Mouse (Mus musculus) monocyte, adult 2 months (primary cell): ENCODE measurements around the gene Oat.
A peak's percentile ranks its signal among the peaks of the same experiment; 100 is the strongest.

Source experiments
- DNase-seq, 2 experiments: peaks; one replicate each; pipeline ENCODE4 v3.0.0; 2022; ENCODE audit warnings: low spot score in 2 of 2, low read depth in 1 of 2

The Oat gene

DNA sequence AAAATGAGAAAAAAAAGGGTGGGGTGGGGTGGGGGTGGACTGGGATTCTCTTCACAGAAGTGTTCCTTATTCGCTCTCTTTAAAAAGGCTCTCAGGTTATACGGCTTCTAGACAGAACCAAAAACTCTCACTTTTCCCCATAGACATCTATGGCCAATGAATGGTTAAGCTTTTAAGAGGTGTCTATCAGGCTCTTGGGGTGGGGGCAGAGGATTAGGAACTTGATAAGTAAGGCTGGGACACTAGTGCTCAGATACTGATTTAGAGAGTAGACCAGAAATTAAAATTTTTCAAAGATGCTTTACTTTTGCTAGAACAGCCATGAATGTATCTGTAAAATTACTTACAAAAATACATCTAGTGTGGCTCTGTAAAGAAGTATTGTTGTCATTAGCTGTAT lies 18.1 kb upstream of the Oat start:
- no peak for DNase-seq

DNA sequence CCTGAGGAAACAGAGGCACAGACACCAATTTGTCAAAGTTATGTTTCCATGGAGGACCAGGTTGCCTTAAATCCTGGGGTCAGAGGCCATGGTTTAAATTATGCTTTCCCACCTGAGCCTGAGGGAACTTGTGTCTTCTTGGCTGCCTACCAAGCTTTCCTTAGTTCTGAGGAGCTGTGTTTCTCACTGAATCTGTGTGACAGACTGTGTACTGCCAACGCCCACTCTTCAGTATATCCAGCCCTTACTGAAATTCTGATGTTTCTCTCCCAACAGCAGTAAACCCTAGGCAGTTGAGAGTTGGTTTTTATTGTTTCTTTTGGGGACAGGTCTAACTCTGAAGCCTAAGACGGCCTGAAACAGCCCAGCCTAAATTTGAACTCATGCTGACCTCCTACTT lies 17.6 kb upstream of the Oat start:
- DNase-seq: no peak

DNA sequence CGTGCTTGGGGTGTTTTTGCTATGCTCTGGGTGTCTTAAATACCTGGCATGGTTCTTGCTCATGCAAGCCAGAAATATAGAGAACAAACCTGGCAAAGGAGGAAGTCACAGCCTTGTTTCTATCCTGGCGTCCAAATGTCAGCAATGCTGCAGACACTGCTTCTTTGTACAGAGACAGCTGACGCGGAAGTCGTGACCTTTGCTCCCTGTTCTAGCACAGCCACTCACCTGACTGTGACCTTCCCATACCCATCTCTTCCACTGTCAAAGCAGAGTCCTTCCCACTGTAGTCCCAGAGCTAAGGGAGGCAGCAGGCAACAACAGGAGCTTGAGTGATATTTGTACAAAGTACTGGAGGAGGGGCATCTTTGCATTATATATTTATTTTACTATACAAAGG lies 13.4 kb upstream of the Oat start:
- DNase-seq: no peak

DNA sequence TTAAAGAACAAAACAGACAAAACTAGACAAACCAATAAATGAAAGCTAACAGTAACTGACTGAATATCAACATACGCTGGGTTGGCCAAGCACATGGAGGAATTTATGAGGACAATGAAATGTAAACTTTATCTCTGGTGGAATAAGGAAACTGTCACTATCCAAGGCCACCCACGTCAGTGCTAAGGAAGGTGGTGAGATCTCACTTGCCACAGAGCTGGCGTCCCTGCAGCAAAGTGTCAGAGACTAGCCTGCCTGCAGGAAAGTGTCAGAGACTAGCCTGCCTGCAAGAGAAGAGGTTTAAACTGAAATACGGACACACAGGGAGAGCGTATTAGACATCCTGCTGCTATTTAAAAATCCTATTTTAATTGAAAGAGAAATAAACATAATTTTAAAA lies 11.0 kb upstream of the Oat start:
- DNase-seq: no peak

DNA sequence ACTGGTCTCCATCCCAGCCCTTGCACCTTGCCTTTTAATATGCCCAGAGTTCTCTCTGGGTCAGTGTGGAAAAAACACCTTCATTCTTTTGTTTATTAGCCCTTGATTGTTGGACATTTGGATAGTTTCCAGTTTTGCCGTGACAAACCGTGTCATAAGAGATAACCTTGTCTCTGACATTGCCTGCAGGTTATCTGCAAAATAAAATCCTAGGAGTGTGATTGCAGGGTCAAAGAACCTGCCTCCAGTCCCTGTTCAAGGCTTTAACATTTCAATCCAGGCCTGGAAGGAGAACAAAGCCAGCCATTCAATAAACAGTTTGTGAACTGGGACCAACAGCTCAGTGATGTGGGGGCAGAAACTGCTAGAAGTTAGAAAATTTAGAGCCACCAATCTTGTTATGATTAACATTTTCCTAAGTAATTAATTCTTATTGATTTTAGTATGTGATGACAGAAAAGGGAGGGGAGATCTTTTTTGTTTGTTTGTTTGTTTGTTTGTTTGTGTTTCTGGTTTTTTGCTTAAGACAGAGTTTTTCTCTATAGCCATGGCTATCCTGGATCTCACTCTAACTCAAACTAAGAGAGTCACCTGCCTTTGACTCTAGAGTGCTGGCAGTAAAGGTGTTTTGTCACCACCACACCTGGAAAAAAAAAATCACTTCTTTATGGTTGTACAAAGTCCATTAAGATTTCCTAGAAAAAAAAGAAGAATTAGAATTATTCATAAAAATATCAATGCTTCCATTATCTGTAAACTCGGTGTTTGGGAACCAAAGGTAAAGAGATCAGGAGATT lies 9.7 kb upstream of the Oat start:
- DNase-seq: no peak

DNA sequence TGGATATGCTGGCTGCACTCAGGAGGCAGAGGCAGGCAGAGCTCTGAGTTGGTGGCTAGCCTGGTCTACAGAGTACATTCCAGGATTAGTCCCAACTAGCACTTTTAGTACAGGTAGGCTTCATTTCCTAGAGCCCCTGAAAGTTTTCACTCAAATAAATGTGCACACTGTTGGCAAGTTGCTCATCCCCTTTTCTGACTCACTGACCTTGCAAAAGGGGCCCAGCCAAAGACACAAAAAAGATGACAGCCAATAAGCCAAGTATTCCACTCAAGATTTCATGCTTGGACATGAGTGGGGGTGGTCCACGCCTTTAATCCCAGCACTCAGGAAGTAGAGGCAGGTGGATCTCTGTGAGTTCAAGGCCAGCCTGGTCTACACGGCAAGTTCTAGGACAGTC lies 5.2 kb upstream of the Oat start:
- DNase-seq: no peak

GRCm38 (mm10) chr7:132580511-132580910 lies 4.3 kb upstream of the Oat start:
- DNase-seq: no peak

GRCm38 (mm10) chr7:132576891-132577290 lies 693 bp upstream of the Oat start:
- DNase-seq: no peak

- peak; percentile 61 to 77 for DNase-seq
Observed at GRCm38 (mm10) chr7:132575623-132576022, 575 bp downstream of the Oat start.

GRCm38 (mm10) chr7:132574646-132575045 lies 1.6 kb downstream of the Oat start:
- DNase-seq: no peak

- DNase-seq: no peak
Observed at GRCm38 (mm10) chr7:132573205-132573604, 3.0 kb downstream of the Oat start.

GRCm38 (mm10) chr7:132572738-132573137 lies 3.5 kb downstream of the Oat start:
- DNase-seq: no peak

DNA sequence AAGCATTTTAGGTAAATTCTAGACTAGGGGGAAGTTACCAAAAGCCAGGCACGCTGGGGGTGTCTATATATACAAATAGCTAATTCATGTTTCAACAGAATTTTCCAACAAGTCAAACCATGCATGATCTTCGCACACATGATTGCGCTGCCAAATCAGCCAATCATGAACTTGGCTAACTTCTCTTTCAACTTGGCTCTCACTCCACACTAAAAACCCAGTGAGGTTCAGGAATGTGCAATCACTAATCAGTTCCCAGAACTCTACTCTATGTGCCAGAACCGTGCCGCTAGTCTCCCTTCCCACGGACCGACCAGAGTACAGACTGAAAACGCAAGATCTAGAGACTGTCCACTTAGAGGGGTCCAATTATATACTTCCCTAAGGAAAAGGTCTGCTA lies 4.7 kb downstream of the Oat start:
- no peak for DNase-seq

DNA sequence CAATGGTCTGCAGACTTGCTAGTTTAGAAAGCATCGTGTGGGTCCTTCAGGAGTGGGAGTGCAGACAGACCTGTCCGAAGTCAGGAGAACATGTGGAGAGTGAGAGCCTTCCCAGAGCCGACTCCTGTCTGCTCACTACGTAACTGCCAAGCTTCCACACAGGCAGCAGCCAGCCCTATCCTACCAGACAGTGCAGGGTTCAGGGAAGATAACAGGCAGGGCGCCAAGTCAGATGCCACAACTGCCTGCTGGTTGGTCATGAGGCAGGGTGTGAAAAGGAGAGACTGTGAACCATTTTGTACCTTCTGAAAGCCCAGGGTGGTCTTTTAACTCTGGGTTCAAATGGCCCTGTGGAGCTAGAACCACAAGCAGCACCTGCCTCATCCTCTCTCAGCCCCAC lies 6.1 kb downstream of the Oat start:
- no peak for DNase-seq

GRCm38 (mm10) chr7:132568817-132569216 lies 7.4 kb downstream of the Oat start:
- DNase-seq: peak; percentile 5 to 45

- no peak for DNase-seq
Observed at GRCm38 (mm10) chr7:132565831-132566230, 10.4 kb downstream of the Oat start.

DNA sequence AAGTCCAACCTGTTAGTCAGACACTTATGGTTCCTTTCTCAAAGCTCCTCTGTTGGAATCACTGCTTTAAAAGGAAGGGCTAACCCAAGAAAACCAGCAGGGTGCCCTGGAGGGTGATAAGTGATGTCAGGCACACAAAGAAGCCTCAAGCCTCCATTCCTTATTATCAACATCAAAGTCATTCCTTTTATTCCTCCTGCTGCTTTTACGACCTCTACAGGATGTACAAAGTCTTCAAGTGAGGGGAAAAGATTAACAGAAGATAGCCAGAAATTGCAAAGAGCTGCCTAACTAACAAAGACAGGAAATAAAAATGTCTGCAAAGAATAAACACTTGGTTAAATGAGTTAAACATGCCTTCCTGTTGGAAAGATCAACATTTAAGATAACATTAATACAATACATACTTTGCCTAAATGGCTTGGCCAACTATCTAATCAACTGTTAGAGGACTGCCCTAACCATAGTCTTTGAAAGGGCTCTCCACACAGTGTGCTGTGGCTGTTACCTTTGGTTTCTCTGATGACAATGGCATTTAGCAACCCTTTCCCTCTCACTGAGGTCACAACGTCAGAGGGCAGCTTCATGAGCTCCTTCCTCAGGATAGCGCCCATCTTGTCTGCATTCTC lies 16.9 kb downstream of the Oat start:
- DNase-seq: no peak

DNA sequence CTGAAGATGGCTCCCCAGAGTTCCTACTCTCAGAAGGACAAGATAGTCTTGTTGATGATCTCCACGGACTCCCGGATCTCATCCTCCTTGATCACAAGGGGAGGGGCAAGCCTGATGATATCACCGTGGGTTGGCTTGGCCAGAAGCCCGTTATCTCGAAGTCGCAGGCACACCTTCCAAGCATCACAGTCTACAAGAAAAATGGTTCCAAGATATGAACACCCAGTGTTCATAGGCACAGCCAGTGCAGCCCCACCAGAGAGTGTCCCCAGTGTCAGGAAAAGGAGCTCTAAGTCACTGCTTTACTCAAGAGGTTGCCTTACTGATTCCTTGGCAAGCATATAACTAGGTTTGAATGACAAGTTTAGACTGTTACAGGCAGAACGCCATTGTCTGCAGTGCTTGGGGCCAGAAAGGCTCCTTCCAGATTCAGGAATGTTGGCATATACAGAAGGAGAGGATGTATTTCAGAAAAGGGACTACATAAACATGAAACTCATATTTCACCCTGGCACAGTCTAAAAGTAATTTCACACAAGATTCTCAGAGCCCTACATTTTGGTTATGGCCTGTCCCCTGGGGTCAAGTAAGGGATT lies 18.0 kb downstream of the Oat start:
- no peak for DNase-seq

DNA sequence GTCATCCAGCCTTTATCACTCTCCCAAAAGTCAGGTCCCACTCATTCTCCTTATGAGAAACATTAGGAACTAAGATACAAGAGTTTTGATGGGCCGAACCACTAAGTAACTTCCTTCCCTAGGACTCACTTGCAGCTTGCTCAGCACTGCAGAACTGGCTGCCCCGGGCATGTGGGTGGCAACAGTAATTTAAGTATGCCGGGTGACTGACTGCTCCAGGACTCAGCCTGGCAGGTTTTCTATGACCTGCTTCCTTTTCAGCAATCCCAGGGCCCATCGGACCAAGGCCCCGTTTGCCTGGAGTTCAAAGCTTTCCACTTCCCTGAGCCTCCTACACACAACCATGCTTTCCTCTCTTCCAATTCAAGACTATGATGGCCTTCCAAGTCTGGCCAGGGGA lies 19.6 kb downstream of the Oat start:
- DNase-seq: no peak

GRCm38 (mm10) chr7:132555911-132556310 lies 20.3 kb downstream of the Oat start:
- DNase-seq: no peak

DNA sequence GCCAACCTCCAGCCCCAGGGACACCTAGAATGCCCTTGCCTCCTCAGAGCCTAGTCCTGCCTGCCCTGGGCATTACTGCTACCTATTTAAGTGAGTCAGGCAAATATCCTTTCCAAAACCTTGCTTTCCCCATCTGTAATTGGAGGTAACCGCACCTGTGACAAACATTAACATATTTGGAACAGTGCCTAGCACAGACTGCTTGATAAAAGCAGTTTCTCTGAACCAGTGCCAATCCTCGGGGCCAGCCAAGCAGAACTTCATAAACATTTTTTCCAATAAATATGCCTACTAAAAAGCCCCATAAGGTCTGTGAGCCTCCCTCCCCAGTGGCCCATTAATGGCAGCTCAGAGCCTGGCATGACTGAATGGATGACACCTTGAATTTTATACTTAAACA lies 22.1 kb downstream of the Oat start:
- no peak for DNase-seq

- peak; percentile 73 to 85 for DNase-seq
Observed at GRCm38 (mm10) chr7:132551351-132552126, 24.7 kb downstream of the Oat start.
